In genomic region chr2:93926141-93926540, GRCm38 (mm10) we compare ENCODE assay signal across 43 mouse cellular contexts. TPM values are rescaled to one million over a fixed set of nuclear protein-coding genes. Genes with fewer than 3 reads are reported as not detected.
"Had no signal": no experiment of that assay in that cellular context is flagged by ENCODE, and none has a peak within 500 bp of the region (broad histone marks: within the 10 kb centered on the region; RNA-seq: fewer than 3 reads in every experiment).

No protein-coding gene starts in this region.

- H3K9me3 ChIP-seq: limb, embryonic 10.5 days; limb, embryonic 12.5 days; limb, embryonic 13.5 days; limb, embryonic 15.5 days; liver, embryonic 12.5 days; liver, embryonic 13.5 days; liver, embryonic 15.5 days; lung, embryonic 15.5 days; megakaryocyte, embryonic 14.5 days; midbrain, embryonic 10.5 days; midbrain, embryonic 12.5 days; midbrain, embryonic 13.5 days; midbrain, embryonic 15.5 days; neural tube, embryonic 12.5 days had no signal

- H3K36me3 ChIP-seq: limb, embryonic 10.5 days; limb, embryonic 12.5 days; limb, embryonic 13.5 days; limb, embryonic 15.5 days; liver, embryonic 12.5 days; liver, embryonic 13.5 days; liver, embryonic 15.5 days; lung, embryonic 15.5 days; midbrain, embryonic 10.5 days; midbrain, embryonic 12.5 days; midbrain, embryonic 13.5 days; midbrain, embryonic 15.5 days; neural tube, embryonic 12.5 days had no signal

- H3K27me3 ChIP-seq: limb, embryonic 15.5 days; liver, embryonic 13.5 days; liver, embryonic 15.5 days; lung, embryonic 15.5 days; midbrain, embryonic 12.5 days; midbrain, embryonic 13.5 days; midbrain, embryonic 15.5 days; neural tube, embryonic 12.5 days had no signal

- ATAC-seq: liver, embryonic 12.5 days; liver, postnatal 0 days; lung, postnatal 0 days; midbrain, embryonic 13.5 days; midbrain, embryonic 15.5 days; midbrain, embryonic 16.5 days had no signal

- DNase-seq: left cerebral cortex, postnatal 4 days; liver; liver, embryonic 13.5 days; liver, postnatal 0 days; lung, adult 18-20 months; lung, adult 2 months; lung, embryonic 14.5 days; lung, postnatal 10 days; lung, postnatal 14 days; lung, postnatal 36 days; lung, postnatal 4 days; midbrain, embryonic 14.5 days had no signal

- H3K4me3 ChIP-seq: limb, embryonic 10.5 days; limb, embryonic 12.5 days; limb, embryonic 13.5 days; limb, embryonic 15.5 days; liver, embryonic 12.5 days; liver, embryonic 13.5 days; liver, embryonic 15.5 days; lung, embryonic 15.5 days; megakaryocyte, embryonic 14.5 days; midbrain, embryonic 10.5 days; midbrain, embryonic 12.5 days; midbrain, embryonic 13.5 days; midbrain, embryonic 15.5 days; myocyte; neural tube, embryonic 12.5 days had no signal

- H3K9ac ChIP-seq: limb, embryonic 12.5 days; limb, embryonic 13.5 days; limb, embryonic 15.5 days; liver, embryonic 12.5 days; liver, embryonic 13.5 days; liver, embryonic 14.5 days; liver, embryonic 15.5 days; liver, postnatal 0 days; lung, embryonic 14.5 days; lung, embryonic 15.5 days; midbrain, embryonic 12.5 days; midbrain, embryonic 13.5 days; midbrain, embryonic 15.5 days; neural tube, embryonic 12.5 days had no signal

- H3K4me1 ChIP-seq: limb, embryonic 10.5 days; limb, embryonic 12.5 days; limb, embryonic 13.5 days; limb, embryonic 15.5 days; liver, embryonic 12.5 days; liver, embryonic 13.5 days; liver, embryonic 15.5 days; lung, embryonic 15.5 days; megakaryocyte, embryonic 14.5 days; midbrain, embryonic 10.5 days; midbrain, embryonic 12.5 days; midbrain, embryonic 13.5 days; midbrain, embryonic 15.5 days; neural tube, embryonic 12.5 days had no signal

- H3K27ac ChIP-seq: limb, embryonic 10.5 days; limb, embryonic 12.5 days; limb, embryonic 13.5 days; limb, embryonic 15.5 days; liver, embryonic 12.5 days; liver, embryonic 13.5 days; liver, embryonic 14.5 days; liver, embryonic 15.5 days; lung, embryonic 15.5 days; macrophage; midbrain, embryonic 10.5 days; midbrain, embryonic 12.5 days; midbrain, embryonic 13.5 days; midbrain, embryonic 15.5 days; neural tube, embryonic 12.5 days had no signal

- H3K4me2 ChIP-seq: limb, embryonic 12.5 days; limb, embryonic 13.5 days; limb, embryonic 15.5 days; liver, embryonic 11.5 days; liver, embryonic 12.5 days; liver, embryonic 13.5 days; liver, embryonic 15.5 days; lung, embryonic 14.5 days; lung, embryonic 15.5 days; midbrain, embryonic 11.5 days; midbrain, embryonic 12.5 days; midbrain, embryonic 13.5 days; midbrain, embryonic 15.5 days; neural tube, embryonic 12.5 days had no signal

RNA-seq across cellular contexts. Expression of gene Gm13889, which starts 30.9 kb away (rescaled TPM):
- total RNA-seq: megakaryocyte progenitor cell, adult 5-6 weeks; megakaryocyte-erythroid progenitor cell, adult 5-6 weeks; monocyte, adult 5-6 weeks had no signal
- polyA plus RNA-seq: macrophage had no signal

RNA-seq across cellular contexts. Expression of gene Accsl, which starts 57.2 kb away (rescaled TPM):
- total RNA-seq: left cerebral cortex, postnatal 25 days; liver, adult 2 months; megakaryocyte progenitor cell, adult 5-6 weeks; megakaryocyte, adult 5-6 weeks; megakaryocyte-erythroid progenitor cell, adult 5-6 weeks; midbrain, postnatal 0 days; monocyte, adult 5-6 weeks had no signal
- polyA plus RNA-seq: limb, embryonic 10.5 days; limb, embryonic 11.5 days; limb, embryonic 12.5 days; limb, embryonic 13.5 days; limb, embryonic 15.5 days; liver, adult 2 months; liver, embryonic 11.5 days; liver, embryonic 12.5 days; liver, embryonic 15.5 days; liver, embryonic 16.5 days; lung, adult 2 months; lung, embryonic 16.5 days; lung, postnatal 0 days; macrophage; midbrain, embryonic 10.5 days; neural tube, embryonic 11.5 days had no signal
